8 mouse cellular contexts compared by ENCODE assay signal in the genomic region with DNA sequence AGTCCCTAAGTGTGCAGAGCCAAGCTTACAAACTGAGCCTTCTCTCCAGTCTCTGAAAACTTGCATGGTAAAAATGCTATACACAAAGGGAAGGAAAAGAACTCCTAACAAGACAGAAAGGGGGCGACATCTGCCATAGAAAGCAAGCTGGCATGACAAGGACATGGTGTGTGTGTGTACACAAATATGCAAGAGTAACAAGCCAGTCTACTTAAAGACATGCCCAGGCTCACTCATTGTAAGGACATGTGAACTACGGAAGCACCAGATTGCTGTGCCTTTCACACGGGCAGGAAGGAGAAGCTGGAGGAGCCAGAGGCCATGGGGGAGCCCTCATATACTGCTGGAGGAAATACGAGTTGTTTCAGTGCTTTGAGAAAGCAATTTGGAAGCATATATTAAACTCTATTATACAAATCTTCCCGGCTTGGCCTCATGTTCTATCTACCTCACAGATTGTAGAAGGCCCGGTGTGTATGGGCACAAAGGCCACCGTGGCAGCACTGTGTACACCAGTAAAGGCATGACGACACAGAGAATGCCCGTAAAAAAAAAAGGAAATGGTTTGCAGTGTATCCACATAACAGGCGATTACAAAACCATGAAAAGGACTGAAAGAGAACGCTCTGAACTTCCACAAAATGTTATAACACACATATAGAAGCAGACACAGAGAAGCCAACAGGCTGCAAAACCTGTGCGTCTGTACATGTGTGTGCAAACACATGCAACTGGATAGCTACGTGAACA. TPM values are rescaled to one million over a fixed set of nuclear protein-coding genes. Genes with fewer than 3 reads are reported as not detected.
DNase-seq lines count a peak whose midpoint lies in the region; ATAC-seq and TF ChIP-seq lines count a peak whose summit lies in the region.

No protein-coding gene starts in this region.

- no peaks in the 10 kb centered on the region for H3K9me3 ChIP-seq in intestine, postnatal 0 days (ENCODE audit: control insufficient read depth)
- no peaks in the 10 kb centered on the region for H3K9me3 ChIP-seq in intestine, embryonic 15.5 days
- H3K9me3 ChIP-seq in embryonic facial prominence, embryonic 10.5 days, result no peaks in the 10 kb centered on the region
- no peaks in the 10 kb centered on the region for H3K9me3 ChIP-seq in lung, embryonic 16.5 days (ENCODE audit: control insufficient read depth, low read length)

- no peak overlapping the region for H3K4me2 ChIP-seq in intestine, postnatal 0 days (replicated peaks; ENCODE audit: low read depth)
- no peak overlapping the region for H3K4me2 ChIP-seq in intestine, embryonic 15.5 days (replicated peaks)
- no peak overlapping the region for H3K4me2 ChIP-seq in lung, embryonic 16.5 days (ENCODE audit: low read depth, low read length)

- DNase-seq in CD4-positive, CD25-positive, alpha-beta regulatory T cell, adult 2 months (ENCODE audit: low read depth, low spot score), result peak; percentile 51
- no peak for DNase-seq in embryonic facial prominence, embryonic 10.5 days (ENCODE audit: low spot score)
- DNase-seq in embryo, embryonic 11 days, result no peak
- DNase-seq in cerebellum, postnatal 14 days, result no peak

- H3K4me3 ChIP-seq in intestine, postnatal 0 days (ENCODE audit: low read depth, low read length), result no peak overlapping the region
- H3K4me3 ChIP-seq in intestine, embryonic 15.5 days (replicated peaks), result no peak overlapping the region
- H3K4me3 ChIP-seq in embryonic facial prominence, embryonic 10.5 days, result no peak overlapping the region
- no peak overlapping the region for H3K4me3 ChIP-seq in lung, embryonic 16.5 days (ENCODE audit: low read length)

- no peaks in the 10 kb centered on the region for H3K27me3 ChIP-seq in intestine, postnatal 0 days (replicated peaks; ENCODE audit: control insufficient read depth, insufficient read depth, low read length)
- no peaks in the 10 kb centered on the region for H3K27me3 ChIP-seq in intestine, embryonic 15.5 days (replicated peaks)
- H3K27me3 ChIP-seq in embryonic facial prominence, embryonic 10.5 days (replicated peaks; ENCODE audit: low read depth, poor library complexity, severe bottlenecking), result no peaks in the 10 kb centered on the region
- H3K27me3 ChIP-seq in lung, embryonic 16.5 days (ENCODE audit: control insufficient read depth, insufficient read depth, low read depth, low read length), result no peaks in the 10 kb centered on the region

- 76% methylated on average over 13 of the region's 13 CpGs for WGBS in intestine, postnatal 0 days
- 64% methylated on average over 13 of the region's 13 CpGs for WGBS in intestine, embryonic 15.5 days
- 76% methylated on average over 13 of the region's 13 CpGs for WGBS in embryonic facial prominence, embryonic 10.5 days
- WGBS in lung, embryonic 16.5 days, result 60% methylated on average over 13 of the region's 13 CpGs

- no peak overlapping the region for H3K27ac ChIP-seq in intestine, postnatal 0 days (ENCODE audit: low read depth, low read length)
- H3K27ac ChIP-seq in intestine, embryonic 15.5 days, result no peak overlapping the region
- H3K27ac ChIP-seq in embryonic facial prominence, embryonic 10.5 days (replicated peaks), result peak overlapping the region; percentile 49; the same call in 1 of the 2 replicates
- peak overlapping the region; percentile 54 for H3K27ac ChIP-seq in lung, embryonic 16.5 days (ENCODE audit: low read length)

- 0 out of 2 replicates have a peak, but pooled peaks cover 4% of the 10 kb centered on the region for H3K36me3 ChIP-seq in intestine, postnatal 0 days (ENCODE audit: control insufficient read depth, insufficient read depth)
- H3K36me3 ChIP-seq in intestine, embryonic 15.5 days, result no peaks in the 10 kb centered on the region
- H3K36me3 ChIP-seq in embryonic facial prominence, embryonic 10.5 days (replicated peaks), result no peaks in the 10 kb centered on the region
- no peaks in the 10 kb centered on the region for H3K36me3 ChIP-seq in lung, embryonic 16.5 days (ENCODE audit: control insufficient read depth, insufficient read depth, low read length)

- peak; percentile 60 for TF ChIP-seq CTCF in intestine, postnatal 0 days (IDR thresholded peaks at IDR 0.05; ENCODE audit: low read depth)

- no peak for ATAC-seq in intestine, postnatal 0 days
- ATAC-seq in intestine, embryonic 15.5 days, result no peak
- ATAC-seq in lung, embryonic 16.5 days (ENCODE audit: low read depth), result no peak
- no peak for ATAC-seq in erythroid progenitor cell, adult 5-6 weeks (replicated peaks; ENCODE audit: low FRiP score, poor library complexity, severe bottlenecking)

- H3K9ac ChIP-seq in intestine, postnatal 0 days (ENCODE audit: low read depth, low read length), result no peak overlapping the region
- H3K9ac ChIP-seq in intestine, embryonic 15.5 days, result no peak overlapping the region
- no peak overlapping the region for H3K9ac ChIP-seq in lung, embryonic 16.5 days (ENCODE audit: low read length)

- H3K4me1 ChIP-seq in intestine, postnatal 0 days (replicated peaks; ENCODE audit: control insufficient read depth, insufficient read depth, low read length), result no peaks in the 10 kb centered on the region
- peaks cover 13% of the 10 kb centered on the region for H3K4me1 ChIP-seq in intestine, embryonic 15.5 days (replicated peaks)
- H3K4me1 ChIP-seq in embryonic facial prominence, embryonic 10.5 days, result peaks cover 20% of the 10 kb centered on the region
- peaks cover 15% of the 10 kb centered on the region for H3K4me1 ChIP-seq in lung, embryonic 16.5 days (replicated peaks; ENCODE audit: control insufficient read depth, insufficient read depth, low read length)

RNA-seq across cellular contexts. Expression of a gene that starts 28.3 kb away (rescaled TPM):
- 11.7 and 14.2 TPM in 2 replicates for polyA plus RNA-seq in intestine, postnatal 0 days (2015; fragmentation: Nextera tagmentation; extraction: Ambion mirVana)
- 32.7 and 33.8 TPM in 2 replicates for polyA plus RNA-seq in intestine, embryonic 15.5 days (2015; fragmentation: Nextera tagmentation; extraction: Ambion mirVana)
- 10.3 and 10.8 TPM in 2 replicates for polyA plus RNA-seq in embryonic facial prominence, embryonic 10.5 days (2016; fragmentation: Nextera tagmentation; extraction: Ambion mirVana)
- 47.8 and 51.5 TPM in 2 replicates for polyA plus RNA-seq in lung, embryonic 16.5 days (2015; fragmentation: Nextera tagmentation; extraction: Ambion mirVana)
- total RNA-seq in erythroid progenitor cell, adult 5-6 weeks (2015; ENCODE audit: low replicate concordance), result 8.8 and 9.4 TPM in 2 replicates
- total RNA-seq in erythroid progenitor cell, adult 5-6 weeks (2017; ENCODE audit: low replicate concordance), result 19.9 and 23.1 TPM in 2 replicates

RNA-seq across cellular contexts. Expression of a gene that starts 46.9 kb away (rescaled TPM):
- 53.3 and 56.3 TPM in 2 replicates for polyA plus RNA-seq in intestine, postnatal 0 days (2015; fragmentation: Nextera tagmentation; extraction: Ambion mirVana)
- polyA plus RNA-seq in intestine, embryonic 15.5 days (2015; fragmentation: Nextera tagmentation; extraction: Ambion mirVana), result 129 and 130 TPM in 2 replicates
- polyA plus RNA-seq in embryonic facial prominence, embryonic 10.5 days (2016; fragmentation: Nextera tagmentation; extraction: Ambion mirVana), result 138 and 139 TPM in 2 replicates
- 176 and 183 TPM in 2 replicates for polyA plus RNA-seq in lung, embryonic 16.5 days (2015; fragmentation: Nextera tagmentation; extraction: Ambion mirVana)
- total RNA-seq in erythroid progenitor cell, adult 5-6 weeks (2015; ENCODE audit: low replicate concordance), result 2.9 and 31.0 TPM in 2 replicates
- total RNA-seq in erythroid progenitor cell, adult 5-6 weeks (2017; ENCODE audit: low replicate concordance), result 3.0 TPM in 1 of 2 replicates, not detected in the other

Comparison
In these comparisons a context has a peak if more than half of its experiments do, and no peak if none do; other contexts are left out.
1. H3K27ac ChIP-seq: peak in embryonic facial prominence, embryonic 10.5 days (single experiment) and lung, embryonic 16.5 days (single experiment); none in intestine, postnatal 0 days (single experiment) and intestine, embryonic 15.5 days (single experiment).